Mouse (Mus musculus): ENCODE results near the gene Agtr1b.

The Agtr1b gene

GRCm38 (mm10) chr3:20366558-20367522, at the start of gene Agtr1b:
Gene Agtr1b, minus strand, starts transcription at chr3:20367177.
- no peak for DNase-seq (ENCODE audit: low spot score)

- no peak for DNase-seq (ENCODE audit: low spot score)
Observed at GRCm38 (mm10) chr3:20353598-20353997, 13.4 kb downstream of the Agtr1b start.

- no peak for DNase-seq (ENCODE audit: low spot score)
Observed at GRCm38 (mm10) chr3:20348206-20348605, 18.8 kb downstream of the Agtr1b start.

DNA sequence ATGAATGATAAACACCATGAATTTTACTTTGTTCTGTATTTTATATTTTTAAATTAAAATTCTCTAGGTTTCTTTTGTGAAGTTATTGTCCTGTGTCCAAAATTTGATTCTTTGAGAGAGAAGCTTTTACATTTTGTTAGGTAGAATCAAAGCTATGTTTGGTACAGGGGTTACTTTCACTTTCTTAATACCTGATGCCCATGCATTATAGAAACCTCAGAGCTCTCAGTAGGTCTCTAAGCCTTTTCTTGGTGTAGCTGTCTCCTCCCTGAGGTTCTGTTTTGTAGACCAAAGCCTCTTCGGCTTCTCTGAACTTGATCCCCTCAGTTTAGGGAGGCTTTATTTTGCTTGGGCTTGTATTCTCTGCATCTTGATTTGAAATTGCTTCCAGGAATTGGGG, 26.6 kb downstream of the Agtr1b start:
- no peak for DNase-seq (ENCODE audit: low spot score)

- no peak for DNase-seq (ENCODE audit: low spot score)
Observed at GRCm38 (mm10) chr3:20334681-20335080, 32.3 kb downstream of the Agtr1b start.

- DNase-seq (ENCODE audit: low spot score): no peak
Observed at GRCm38 (mm10) chr3:20317233-20317632, 49.7 kb downstream of the Agtr1b start.

GRCm38 (mm10) chr3:20309142-20309541, 57.8 kb downstream of the Agtr1b start:
- no peak for DNase-seq (ENCODE audit: low spot score)

- no peak for DNase-seq (ENCODE audit: low spot score)
Observed at GRCm38 (mm10) chr3:20307256-20307655, 59.7 kb downstream of the Agtr1b start.

GRCm38 (mm10) chr3:20304758-20305352, 62.1 kb downstream of the Agtr1b start:
- DNase-seq (ENCODE audit: low spot score): no peak

GRCm38 (mm10) chr3:20295546-20295945, 71.4 kb downstream of the Agtr1b start:
- DNase-seq (ENCODE audit: low spot score): no peak

DNA sequence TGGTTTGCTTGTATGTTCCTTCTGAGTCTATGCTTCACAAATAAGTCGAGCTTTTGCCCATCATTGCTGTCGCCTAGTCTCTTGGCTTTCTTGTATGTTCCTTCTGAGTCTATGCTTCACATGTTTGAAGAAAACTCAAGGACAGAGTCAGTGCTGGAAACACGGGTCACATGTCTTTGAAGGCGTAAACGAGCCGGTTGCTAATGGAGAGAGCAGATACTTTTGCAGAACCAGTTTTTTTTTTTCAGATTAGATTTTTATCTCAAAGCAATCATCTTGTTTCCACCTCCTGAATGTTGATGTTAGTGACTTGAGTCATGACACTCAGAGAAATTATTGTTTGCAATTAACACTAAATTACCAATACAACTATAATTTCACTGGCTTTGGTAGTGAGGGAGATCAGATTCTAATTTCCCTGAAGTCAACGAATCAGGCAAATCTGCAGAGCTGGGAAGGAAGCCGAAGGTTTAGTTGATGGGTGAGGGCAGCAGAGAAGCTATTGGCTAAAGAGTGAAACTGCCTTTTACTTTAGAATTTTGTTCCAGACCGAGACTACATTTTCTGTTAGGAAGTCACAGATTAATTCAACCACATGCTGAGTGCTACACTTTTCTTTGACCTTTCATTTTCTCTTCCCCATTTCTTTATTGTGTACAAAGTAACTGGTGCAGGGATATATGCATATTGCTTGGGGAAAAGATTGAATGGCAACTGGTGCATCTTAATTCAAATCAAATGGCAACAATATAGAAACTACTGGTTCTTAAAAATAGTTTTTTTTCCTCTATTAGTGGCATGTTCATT, 72.2 kb downstream of the Agtr1b start:
- DNase-seq (ENCODE audit: low spot score): no peak

DNA sequence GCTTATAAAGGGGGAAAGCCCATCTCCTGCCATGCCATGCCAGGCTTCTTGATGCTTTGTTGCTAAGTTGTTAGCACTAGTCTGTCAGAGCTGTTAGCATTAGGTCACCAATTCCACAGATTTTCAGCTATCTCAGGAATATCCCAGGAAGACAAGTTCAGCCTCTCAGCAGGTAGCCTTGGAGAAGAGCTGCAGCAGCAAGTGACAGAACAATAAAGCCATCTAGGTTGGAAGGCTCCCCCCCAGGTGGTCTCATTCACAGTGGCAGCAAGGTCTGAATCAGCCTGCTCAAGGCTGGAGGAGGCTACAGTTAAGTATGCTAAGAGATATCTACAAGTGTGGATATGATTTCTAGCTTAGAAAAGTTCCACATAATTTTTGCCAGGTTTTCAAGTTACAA, 75.6 kb downstream of the Agtr1b start:
- DNase-seq (ENCODE audit: low spot score): no peak

GRCm38 (mm10) chr3:20288761-20289160, 78.2 kb downstream of the Agtr1b start:
- no peak for DNase-seq (ENCODE audit: low spot score)

- DNase-seq (ENCODE audit: low spot score): no peak
Observed at GRCm38 (mm10) chr3:20281796-20282195, 85.2 kb downstream of the Agtr1b start.

GRCm38 (mm10) chr3:20275633-20276032, 91.3 kb downstream of the Agtr1b start, which contains the start of gene Cpb1:
Gene Cpb1, minus strand, starts transcription at chr3:20275733.
- no peak for DNase-seq (ENCODE audit: low spot score)

All from spleen, adult 12 weeks (tissue).